Mouse (Mus musculus) megakaryocyte-erythroid progenitor cell, adult 5-6 weeks (primary cell): Measurements from ENCODE around the gene Ctnnbip1. TPM values are rescaled to one million over a fixed set of nuclear protein-coding genes. Genes with fewer than 3 reads are reported as not detected.
A peak's percentile ranks its signal among the peaks of the same experiment; 100 is the strongest.

Experiments
- ATAC-seq: replicated peaks from 2 replicates; pipeline ENCODE4 v1.8.0; 2016; ENCODE audit warnings: mild to moderate bottlenecking, inconsistent platforms; ENCODE audit not compliant: severe bottlenecking, poor library complexity, low FRiP score, low TSS enrichment
- total RNA-seq, 2 experiments: library from RNA; stranded (forward) in 1 of 2; stranded (reverse) in 1 of 2; fragments of 200-1000, 215-1000 nt in 1 of 2; fragments of >200 nt in 1 of 2; fragmentation: Nextera tagmentation in 1 of 2; gene quantifications; 2 replicates each; pipeline ENCODE4 v1.2.3; 2014 to 2017

The Ctnnbip1 gene
- total RNA-seq, 2 experiments from 2014 or later = 1.5 to 1.7 TPM

GRCm38 (mm10) chr4:149576993-149577548, 59.0 kb downstream of the Ctnnbip1 start:
- ATAC-seq = no peak

GRCm38 (mm10) chr4:149578085-149578681, 60.1 kb downstream of the Ctnnbip1 start:
- ATAC-seq = no peak

GRCm38 (mm10) chr4:149578831-149579230, 60.8 kb downstream of the Ctnnbip1 start:
- ATAC-seq = no peak

- ATAC-seq = no peak
Measured at GRCm38 (mm10) chr4:149585236-149585635, 67.2 kb downstream of the Ctnnbip1 start.

- ATAC-seq = no peak
Measured at GRCm38 (mm10) chr4:149586044-149586782, 68.2 kb downstream of the Ctnnbip1 start, which contains the start of gene Clstn1. Gene Clstn1, plus strand, starts transcription at chr4:149586468.

GRCm38 (mm10) chr4:149586783-149587595, 69.0 kb downstream of the Ctnnbip1 start:
- ATAC-seq = peak; percentile 27; the same call in 1 of the 2 replicates

- ATAC-seq = no peak
Measured at GRCm38 (mm10) chr4:149587596-149588168, 69.6 kb downstream of the Ctnnbip1 start.

GRCm38 (mm10) chr4:149590200-149590599, 72.2 kb downstream of the Ctnnbip1 start:
- ATAC-seq = no peak

- no peak for ATAC-seq
Measured at GRCm38 (mm10) chr4:149591486-149591885, 73.5 kb downstream of the Ctnnbip1 start.

GRCm38 (mm10) chr4:149594913-149595581, 77.0 kb downstream of the Ctnnbip1 start:
- ATAC-seq = no peak

- ATAC-seq = no peak
Measured at GRCm38 (mm10) chr4:149597641-149598208, 79.7 kb downstream of the Ctnnbip1 start.

- no peak for ATAC-seq
Measured at GRCm38 (mm10) chr4:149599549-149599948, 81.5 kb downstream of the Ctnnbip1 start.

- ATAC-seq = no peak
Measured at GRCm38 (mm10) chr4:149600130-149600529, 82.1 kb downstream of the Ctnnbip1 start.

- ATAC-seq = no peak
Measured at GRCm38 (mm10) chr4:149601484-149601883, 83.4 kb downstream of the Ctnnbip1 start.

- no peak for ATAC-seq
Measured at GRCm38 (mm10) chr4:149602236-149602635, 84.2 kb downstream of the Ctnnbip1 start.

- ATAC-seq = no peak
Measured at GRCm38 (mm10) chr4:149603860-149604259, 85.8 kb downstream of the Ctnnbip1 start.

GRCm38 (mm10) chr4:149604518-149604917, 86.5 kb downstream of the Ctnnbip1 start:
- no peak for ATAC-seq

- no peak for ATAC-seq
Measured at GRCm38 (mm10) chr4:149606056-149606455, 88.0 kb downstream of the Ctnnbip1 start.
